Mouse (Mus musculus) liver, embryonic 14 days (tissue): Measurements from ENCODE around the gene Dok4. TPM values are rescaled to one million over a fixed set of nuclear protein-coding genes. Genes with fewer than 3 reads are reported as not detected.

Source experiments
- polyA plus RNA-seq: library from polyadenylated mRNA; depleted of rRNA; stranded (reverse); fragments of >200 nt; gene quantifications from 2 replicates; pipeline ENCODE4 v1.2.3, GENCODE M21; 2012; rRNA removed

Gene Dok4
- polyA plus RNA-seq = 10.3 and 10.4 TPM in 2 replicates

DNA sequence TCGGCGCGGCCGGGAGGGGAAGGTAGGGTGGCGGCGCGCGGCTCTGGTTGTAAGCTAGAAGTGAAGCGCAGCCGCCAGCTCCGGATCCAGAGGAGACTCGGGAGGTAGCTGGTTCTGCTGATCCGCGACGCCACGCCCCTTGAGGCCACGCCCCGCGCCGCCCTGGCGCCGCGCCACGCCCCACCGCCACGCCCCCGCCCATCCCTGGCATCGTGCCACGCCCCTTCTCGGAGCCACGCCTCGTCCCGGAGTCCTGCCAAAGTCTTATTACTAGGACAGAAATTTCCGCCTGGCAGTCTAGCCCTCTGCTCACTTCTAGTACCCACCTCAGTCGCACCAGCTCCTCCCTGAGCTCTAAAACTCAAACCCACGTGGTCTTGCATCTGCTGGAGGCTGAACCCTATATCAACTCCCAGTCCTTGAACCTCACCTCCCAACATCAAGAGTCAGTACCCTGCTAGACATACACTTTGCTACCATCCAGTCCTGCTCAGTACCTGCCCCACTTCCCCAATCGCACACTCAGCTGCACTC, at the start of gene Dok4:
Dok4 (minus strand) TSS at position 134 of the 534 bp plus-strand sequence.

GRCm38 (mm10) chr8:94923405-94923804, 47.3 kb upstream of the Dok4 start, which contains the start of gene Adgrg5:
TSS of gene Adgrg5 (plus strand) at chr8:94923694.

GRCm38 (mm10) chr8:94917851-94918495, 41.8 kb upstream of the Dok4 start, which contains the start of gene Ccdc102a:
TSS of gene Ccdc102a (minus strand) at chr8:94918098.

GRCm38 (mm10) chr8:94857346-94858173, 18.6 kb downstream of the Dok4 start, which contains the start of gene Polr2c:
TSS of gene Polr2c (plus strand) at chr8:94857450.

GRCm38 (mm10) chr8:94837662-94838574, 38.2 kb downstream of the Dok4 start, which contains the start of the genes Coq9 and Ciapin1:
TSS of gene Coq9 (plus strand) at chr8:94838321.
TSS of gene Ciapin1 (minus strand) at chr8:94838358.

Other genes starting within 250 kb of the Dok4 start
- 19.0 and 20.6 TPM in 2 replicates for gene Arl2bp, start 209.7 kb downstream of the Dok4 start, polyA plus RNA-seq
- 0.31 and 0.41 TPM in 2 replicates for gene Pllp, start 180.1 kb downstream of the Dok4 start, polyA plus RNA-seq
- gene Ccl22, start 130.7 kb downstream of the Dok4 start, polyA plus RNA-seq = 0.14 and 0.18 TPM in 2 replicates
- 0.10 and 0.23 TPM in 2 replicates for gene Cx3cl1, start 104.3 kb downstream of the Dok4 start, polyA plus RNA-seq
- gene Ccl17, start 65.9 kb downstream of the Dok4 start, polyA plus RNA-seq = 0.29 TPM in 1 of 2 replicates, not detected in the other
- gene Coq9, start 38.0 kb downstream of the Dok4 start, polyA plus RNA-seq = 33.4 and 36.4 TPM in 2 replicates
- gene Ciapin1, start 38.0 kb downstream of the Dok4 start, polyA plus RNA-seq = 21.7 and 27.1 TPM in 2 replicates
- 50.6 and 56.1 TPM in 2 replicates for gene Polr2c, start 18.9 kb downstream of the Dok4 start, polyA plus RNA-seq
- gene Ccdc102a, start 41.8 kb upstream of the Dok4 start, polyA plus RNA-seq = 2.5 and 3.0 TPM in 2 replicates
- gene Adgrg5, start 47.4 kb upstream of the Dok4 start, polyA plus RNA-seq = 0.37 and 0.46 TPM in 2 replicates
- gene Adgrg1, start 98.4 kb upstream of the Dok4 start, polyA plus RNA-seq = 37.3 and 44.5 TPM in 2 replicates
- 6.7 and 9.1 TPM in 2 replicates for gene Adgrg3, start 141.4 kb upstream of the Dok4 start, polyA plus RNA-seq
- gene Drc7, start 178.8 kb upstream of the Dok4 start, polyA plus RNA-seq = 0.16 and 0.20 TPM in 2 replicates
- gene Katnb1, start 204.9 kb upstream of the Dok4 start, polyA plus RNA-seq = 7.8 and 8.5 TPM in 2 replicates